Mouse (Mus musculus) cerebellum, adult 2 months (tissue): ENCODE results near the gene Neo1.

Source experiments
- CTCF ChIP-seq: fragments of 200-500 bp; IDR thresholded peaks from 2 replicates; pipeline ENCODE4 v1.5.1; 2011; ENCODE audit warnings: low read depth, mild to moderate bottlenecking, control low read depth, low read length, moderate library complexity, borderline replicate concordance; ENCODE audit not compliant: insufficient read depth
- POLR2A ChIP-seq: fragments of 200-500 bp; IDR thresholded peaks from 2 replicates; pipeline ENCODE4 v1.6.1; 2011; ENCODE audit warnings: low read length, control low read depth, borderline replicate concordance; ENCODE audit not compliant: insufficient read depth

DNA sequence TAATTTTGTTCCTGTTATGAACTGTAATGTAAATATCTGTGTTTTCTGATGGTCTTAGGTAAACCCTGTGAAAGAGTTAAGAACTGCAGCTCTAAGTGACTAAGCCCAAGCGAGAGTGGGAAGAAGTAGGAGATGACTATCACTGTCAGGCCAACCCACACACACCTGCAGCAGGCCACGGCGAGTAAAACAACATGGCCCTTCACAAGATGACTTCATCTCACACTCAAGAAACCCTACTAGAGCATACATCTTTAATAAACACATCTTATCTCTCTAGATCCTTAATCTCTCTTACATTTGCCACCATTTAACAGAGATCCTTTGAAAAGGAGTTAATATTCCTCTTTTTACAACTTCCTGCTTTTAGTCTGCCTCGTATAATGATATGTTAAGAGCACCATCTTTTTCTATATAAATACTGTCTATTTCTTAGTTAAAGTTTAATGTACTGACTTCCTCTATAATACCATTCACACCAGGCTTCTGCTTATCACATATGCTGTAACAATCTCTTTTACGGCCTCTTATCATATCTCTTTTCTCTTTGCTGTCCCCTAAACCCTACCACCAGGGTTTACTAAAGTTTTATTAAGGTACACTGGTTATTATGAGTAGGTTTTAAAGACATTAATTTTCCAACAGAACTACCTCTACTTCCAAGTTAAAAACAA lies 46.8 kb downstream of the Neo1 start:
- no peak for TF ChIP-seq POLR2A
- no peak for TF ChIP-seq CTCF
